Mouse (Mus musculus) limb, embryonic 15.5 days (tissue): Measurements from ENCODE around the gene Tbx5. TPM values are rescaled to one million over a fixed set of nuclear protein-coding genes. Genes with fewer than 3 reads are reported as not detected.

Experiments
- ATAC-seq: fragments of 200-750 bp; cut with Nextera tagmentation; 2 replicates; pipeline ENCODE4 v1.8.0; 2017; ENCODE audit warnings: low read depth, moderate TSS enrichment; ENCODE audit not compliant: insufficient number of reproducible peaks, low FRiP score, low TSS enrichment
- H3K27ac ChIP-seq: fragments of 300-500 bp; sonication (generic); 2 replicates; pipeline ENCODE4 v1.5.1; 2015; ENCODE audit warnings: moderate library complexity, mild to moderate bottlenecking, inconsistent platforms
- H3K27me3 ChIP-seq: fragments of 300-500 bp; sonication (generic); 2 replicates; pipeline ENCODE4 v1.6.1; 2015; ENCODE audit warnings: inconsistent platforms
- H3K36me3 ChIP-seq: fragments of 300-500 bp; sonication (generic); 2 replicates; pipeline ENCODE4 v1.6.1; 2015; ENCODE audit warnings: inconsistent platforms
- H3K4me1 ChIP-seq: fragments of 300-500 bp; sonication (generic); 2 replicates; pipeline ENCODE4 v1.6.1; 2015; ENCODE audit warnings: inconsistent platforms
- H3K4me2 ChIP-seq: fragments of 300-500 bp; sonication (generic); 2 replicates; pipeline ENCODE4 v1.6.1; 2015; ENCODE audit warnings: mild to moderate bottlenecking, inconsistent platforms
- H3K4me3 ChIP-seq: fragments of 300-500 bp; sonication (generic); 2 replicates; pipeline ENCODE4 v1.5.1; 2015; ENCODE audit warnings: mild to moderate bottlenecking, inconsistent platforms
- H3K9ac ChIP-seq: fragments of 300-500 bp; sonication (generic); 2 replicates; pipeline ENCODE4 v1.6.1; 2015; ENCODE audit warnings: inconsistent platforms
- H3K9me3 ChIP-seq: fragments of 300-500 bp; sonication (generic); 2 replicates; pipeline ENCODE4 v1.6.1; 2016; ENCODE audit warnings: inconsistent platforms
- whole genome bisulfite sequencing: fragments of 180-500 bp; shearing (Covaris S2); methylation state at CpG from one replicate; pipeline ENCODE4 v1.1.7; 2015; 5-methylcytosine and 5-hydroxymethylcytosine counted together
- polyA plus RNA-seq: library from polyadenylated mRNA; unstranded; fragments of >200 nt; fragmentation: Nextera tagmentation; extraction: Ambion mirVana; gene quantifications from 2 replicates; pipeline ENCODE4 v1.2.1, GENCODE M21; 2015

Tbx5 gene
- polyA plus RNA-seq, 1 experiment from 2014 or later, result 18.1 TPM

- peak overlapping the region; percentile 79 for H3K27ac ChIP-seq
- H3K9me3 ChIP-seq, result no peaks in the 10 kb centered on the region
- no peak for ATAC-seq
- H3K27me3 ChIP-seq, result peaks cover 82% of the 10 kb centered on the region
- H3K4me1 ChIP-seq, result peaks cover 28% of the 10 kb centered on the region
- WGBS, result 6% methylated on average over 3 of the region's 3 CpGs
- H3K36me3 ChIP-seq, result no peaks in the 10 kb centered on the region
- peak overlapping the region; percentile 50 for H3K4me2 ChIP-seq
- H3K9ac ChIP-seq, result 0 out of 2 replicates have a peak overlapping the region, but pooled peaks have one; percentile 21
- peak overlapping the region; percentile 48 for H3K4me3 ChIP-seq
These were observed 5.4 kb downstream of the Tbx5 start for GRCm38 (mm10) chr5:119837861-119838260.

- H3K9me3 ChIP-seq, result no peaks in the 10 kb centered on the region
- H3K27me3 ChIP-seq, result peaks cover 82% of the 10 kb centered on the region
- no peak for ATAC-seq
- peak overlapping the region; percentile 21; the same call in 1 of the 2 replicates for H3K9ac ChIP-seq
- peak overlapping the region; percentile 37 for H3K4me2 ChIP-seq
- WGBS, result 11% methylated on average over 7 of the region's 7 CpGs
- no peaks in the 10 kb centered on the region for H3K36me3 ChIP-seq
- peak overlapping the region; percentile 79 for H3K27ac ChIP-seq
- H3K4me1 ChIP-seq, result peaks cover 28% of the 10 kb centered on the region
- peak overlapping the region; percentile 48 for H3K4me3 ChIP-seq
These were observed 6.0 kb downstream of the Tbx5 start for GRCm38 (mm10) chr5:119838441-119838840.

GRCm38 (mm10) chr5:119839156-119839555, 6.7 kb downstream of the Tbx5 start:
- peaks cover 80% of the 10 kb centered on the region for H3K27me3 ChIP-seq
- H3K4me3 ChIP-seq, result peak overlapping the region; percentile 48
- H3K27ac ChIP-seq, result peak overlapping the region; percentile 79
- peak overlapping the region; percentile 37 for H3K4me2 ChIP-seq
- H3K9ac ChIP-seq, result peak overlapping the region; percentile 39; the same call in 1 of the 2 replicates
- peaks cover 30% of the 10 kb centered on the region for H3K4me1 ChIP-seq
- no peaks in the 10 kb centered on the region for H3K9me3 ChIP-seq
- no peaks in the 10 kb centered on the region for H3K36me3 ChIP-seq
- 8% methylated on average over 16 of the region's 16 CpGs for WGBS
- ATAC-seq, result no peak

GRCm38 (mm10) chr5:119839616-119840368, 7.3 kb downstream of the Tbx5 start:
- Histone ChIP-seq H3K4me3 (peak overlapping the region; percentile 48), H3K9me3 (no peaks in the 10 kb centered on the region), H3K9ac (peak overlapping the region; percentile 39; the same call in 1 of the 2 replicates), H3K27me3 (peaks cover 83% of the 10 kb centered on the region), H3K27ac (peak overlapping the region; percentile 79), H3K4me1 (peaks cover 35% of the 10 kb centered on the region), H3K36me3 (no peaks in the 10 kb centered on the region), H3K4me2 (peak overlapping the region; percentile 37)
- 2% methylated on average over 34 of the region's 34 CpGs for WGBS
- ATAC-seq, result no peak

GRCm38 (mm10) chr5:119840404-119840803, 7.9 kb downstream of the Tbx5 start:
- WGBS, result 8% methylated on average over 7 of the region's 7 CpGs
- no peak for ATAC-seq
- H3K9ac ChIP-seq, result 0 out of 2 replicates have a peak overlapping the region, but pooled peaks have one; percentile 39
- no peaks in the 10 kb centered on the region for H3K36me3 ChIP-seq
- no peaks in the 10 kb centered on the region for H3K9me3 ChIP-seq
- peaks cover 83% of the 10 kb centered on the region for H3K27me3 ChIP-seq
- peaks cover 35% of the 10 kb centered on the region for H3K4me1 ChIP-seq
- H3K27ac ChIP-seq, result peak overlapping the region; percentile 28
- H3K4me3 ChIP-seq, result peak overlapping the region; percentile 48
- H3K4me2 ChIP-seq, result peak overlapping the region; percentile 37

GRCm38 (mm10) chr5:119841634-119842420, 9.4 kb downstream of the Tbx5 start:
- H3K36me3 ChIP-seq, result 0 out of 2 replicates have a peak, but pooled peaks cover 2% of the 10 kb centered on the region
- peaks cover 38% of the 10 kb centered on the region for H3K4me1 ChIP-seq
- peak overlapping the region; percentile 31 for H3K9ac ChIP-seq
- no peaks in the 10 kb centered on the region for H3K9me3 ChIP-seq
- H3K27ac ChIP-seq, result peak overlapping the region; percentile 63
- H3K4me3 ChIP-seq, result peak overlapping the region; percentile 26
- peaks cover 81% of the 10 kb centered on the region for H3K27me3 ChIP-seq
- peak overlapping the region; percentile 38 for H3K4me2 ChIP-seq
- no peak for ATAC-seq
- 6% methylated on average over 26 of the region's 26 CpGs for WGBS

GRCm38 (mm10) chr5:119842701-119843393, 10.4 kb downstream of the Tbx5 start:
- WGBS, result 26% methylated on average over 4 of the region's 4 CpGs
- H3K4me3 ChIP-seq, result peak overlapping the region; percentile 26

GRCm38 (mm10) chr5:119843394-119843777, 10.9 kb downstream of the Tbx5 start:
- Histone ChIP-seq H3K36me3 (0 out of 2 replicates have a peak, but pooled peaks cover 2% of the 10 kb centered on the region), H3K9ac (no peak overlapping the region), H3K4me2 (peak overlapping the region; percentile 8; the same call in 1 of the 2 replicates), H3K27me3 (peaks cover 67% of the 10 kb centered on the region), H3K4me1 (peaks cover 46% of the 10 kb centered on the region), H3K27ac (peak overlapping the region; percentile 63), H3K4me3 (peak overlapping the region; percentile 26), H3K9me3 (no peaks in the 10 kb centered on the region)
- WGBS, result 9% methylated on average over 8 of the region's 8 CpGs
- ATAC-seq, result no peak

More at GRCm38 (mm10) chr5:119842701-119843393, 10.4 kb downstream of the Tbx5 start:
- Histone ChIP-seq H3K27me3 (peaks cover 72% of the 10 kb centered on the region), H3K9me3 (no peaks in the 10 kb centered on the region), H3K36me3 (0 out of 2 replicates have a peak, but pooled peaks cover 2% of the 10 kb centered on the region), H3K9ac (no peak overlapping the region), H3K4me2 (peak overlapping the region; percentile 38), H3K4me1 (peaks cover 43% of the 10 kb centered on the region), H3K27ac (peak overlapping the region; percentile 63)
- no peak for ATAC-seq

- no peak for ATAC-seq
- no peaks in the 10 kb centered on the region for H3K9me3 ChIP-seq
- WGBS, result 5% methylated on average over 5 of the region's 5 CpGs
- H3K9ac ChIP-seq, result no peak overlapping the region
- no peak overlapping the region for H3K4me3 ChIP-seq
- H3K27ac ChIP-seq, result peak overlapping the region; percentile 66
- H3K36me3 ChIP-seq, result 0 out of 2 replicates have a peak, but pooled peaks cover 2% of the 10 kb centered on the region
- peaks cover 45% of the 10 kb centered on the region for H3K4me1 ChIP-seq
- H3K27me3 ChIP-seq, result peaks cover 58% of the 10 kb centered on the region
- peak overlapping the region; percentile 10; the same call in 1 of the 2 replicates for H3K4me2 ChIP-seq
These were observed 11.9 kb downstream of the Tbx5 start for GRCm38 (mm10) chr5:119844366-119844765.

- 0 out of 2 replicates have a peak, but pooled peaks cover 2% of the 10 kb centered on the region for H3K36me3 ChIP-seq
These were observed 12.5 kb downstream of the Tbx5 start for GRCm38 (mm10) chr5:119844994-119845393.

GRCm38 (mm10) chr5:119857052-119857451, 24.6 kb downstream of the Tbx5 start:
- peaks cover 17% of the 10 kb centered on the region for H3K36me3 ChIP-seq
- H3K9me3 ChIP-seq, result no peaks in the 10 kb centered on the region
- no peak overlapping the region for H3K4me3 ChIP-seq
- no peak overlapping the region for H3K27ac ChIP-seq
- ATAC-seq, result no peak
- H3K4me2 ChIP-seq, result no peak overlapping the region
- 49% methylated on average over 4 of the region's 4 CpGs for WGBS
- no peaks in the 10 kb centered on the region for H3K4me1 ChIP-seq
- H3K27me3 ChIP-seq, result peaks cover 3% of the 10 kb centered on the region; the same call in 1 of the 2 replicates
- no peak overlapping the region for H3K9ac ChIP-seq

More at GRCm38 (mm10) chr5:119844994-119845393, 12.5 kb downstream of the Tbx5 start:
- H3K27me3 ChIP-seq, result peaks cover 52% of the 10 kb centered on the region
- peaks cover 40% of the 10 kb centered on the region for H3K4me1 ChIP-seq
- ATAC-seq, result peak; percentile 52; the same call in 1 of the 2 replicates
- peak overlapping the region; percentile 67 for H3K27ac ChIP-seq
- under 1% methylated on average over 21 of the region's 21 CpGs for WGBS
- H3K9ac ChIP-seq, result no peak overlapping the region
- H3K9me3 ChIP-seq, result no peaks in the 10 kb centered on the region
- H3K4me2 ChIP-seq, result peak overlapping the region; percentile 40
- H3K4me3 ChIP-seq, result peak overlapping the region; percentile 26
